Mouse (Mus musculus) hematopoietic stem cell, adult 5-6 weeks (primary cell): ENCODE measurements at regions not wholly inside any gene's neighbourhood (a gene's known extent, or its start where the extent isn't known, plus 50 kb on each side); places are given as distances from the start of the nearest gene placed in this dataset.

Experiments used
- ATAC-seq, 2 experiments: fragments of 125-278 bp in 1 of 2; replicated peaks in 1 of 2; 2 replicates each; pipeline ENCODE4 v1.8.0; 2016 to 2017; ENCODE audit warnings: inconsistent platforms in 2 of 2, mild to moderate bottlenecking in 2 of 2, moderate number of reproducible peaks in 2 of 2, low read depth in 1 of 2, moderate TSS enrichment in 1 of 2; ENCODE audit not compliant: low FRiP score in 2 of 2, poor library complexity in 2 of 2, severe bottlenecking in 2 of 2, insufficient read depth in 1 of 2, low TSS enrichment in 1 of 2

DNA sequence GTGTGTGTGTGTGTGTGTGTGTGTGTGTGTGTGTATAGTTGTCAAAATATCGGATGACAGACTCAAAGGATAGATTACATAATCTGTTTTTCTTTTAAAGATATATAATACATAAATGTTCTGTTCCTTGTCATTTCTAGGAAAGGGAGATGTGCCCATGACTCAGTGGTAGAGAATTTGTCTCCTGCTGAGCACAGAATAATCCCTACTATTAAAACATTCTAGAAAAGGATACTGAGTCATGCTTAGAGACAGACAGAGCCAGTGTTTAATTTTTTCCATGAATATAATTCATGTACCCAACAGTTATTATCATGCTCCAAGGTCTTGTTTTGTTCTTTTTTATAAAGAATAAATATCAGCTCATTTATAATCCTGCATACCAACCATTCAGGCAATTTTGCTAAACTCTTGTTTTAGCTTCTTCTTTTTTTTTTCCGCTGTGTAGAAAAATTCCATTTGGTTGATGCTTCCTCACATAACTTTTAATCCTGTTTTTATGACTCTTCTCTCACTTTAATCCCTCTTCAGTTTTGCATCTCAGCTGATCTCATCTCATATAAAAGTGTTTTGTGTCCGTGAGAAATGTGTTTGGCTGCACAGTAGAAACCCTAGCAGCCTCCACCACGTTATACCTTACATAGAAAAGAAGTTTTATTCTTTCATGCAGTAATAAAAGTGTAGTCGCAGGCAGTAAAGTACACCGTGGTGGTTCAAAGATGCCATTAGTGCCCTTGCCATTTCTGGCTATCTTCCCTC is 762.3 kb downstream of the Nedd1 start:
- no peak for ATAC-seq

DNA sequence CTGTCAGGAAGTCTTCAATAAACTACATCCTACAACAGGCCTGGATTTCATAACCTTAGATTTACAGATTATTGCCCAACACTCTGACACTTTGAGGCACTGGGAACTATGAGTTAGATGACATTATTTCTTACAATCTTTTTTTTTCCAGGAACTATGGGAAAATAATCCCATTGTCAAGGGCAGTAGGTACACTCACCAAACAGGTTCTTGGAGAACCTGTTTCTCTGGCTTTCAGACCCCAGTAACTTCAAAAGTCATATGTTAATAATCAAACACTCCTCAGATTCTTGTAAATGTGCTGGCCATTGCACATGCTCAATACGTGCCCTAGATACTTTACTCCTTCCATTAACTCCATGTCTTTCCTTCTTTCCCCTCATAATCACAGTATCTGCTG is 769.1 kb downstream of the Nedd1 start:
- ATAC-seq, result no peak

DNA sequence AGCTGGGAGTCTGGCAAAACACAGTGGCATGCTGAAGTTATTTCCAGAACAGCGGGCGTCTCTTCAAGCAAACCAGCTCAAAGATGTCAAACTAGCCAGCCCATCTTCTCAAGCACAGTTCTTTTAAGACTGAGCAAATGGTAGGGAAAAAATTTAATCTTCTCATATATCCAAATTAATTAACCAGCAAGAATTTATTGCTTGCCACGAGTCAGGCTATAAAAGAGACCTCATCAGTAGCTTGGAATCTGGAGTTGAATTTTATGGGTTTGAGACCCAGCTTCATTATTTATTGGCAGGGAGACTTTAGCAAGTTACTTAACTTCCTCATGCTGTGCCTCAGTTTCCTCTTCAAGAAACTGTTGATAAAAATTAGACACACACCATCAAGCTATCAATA is 742.5 kb upstream of the Tmpo start:
- ATAC-seq, result no peak

DNA sequence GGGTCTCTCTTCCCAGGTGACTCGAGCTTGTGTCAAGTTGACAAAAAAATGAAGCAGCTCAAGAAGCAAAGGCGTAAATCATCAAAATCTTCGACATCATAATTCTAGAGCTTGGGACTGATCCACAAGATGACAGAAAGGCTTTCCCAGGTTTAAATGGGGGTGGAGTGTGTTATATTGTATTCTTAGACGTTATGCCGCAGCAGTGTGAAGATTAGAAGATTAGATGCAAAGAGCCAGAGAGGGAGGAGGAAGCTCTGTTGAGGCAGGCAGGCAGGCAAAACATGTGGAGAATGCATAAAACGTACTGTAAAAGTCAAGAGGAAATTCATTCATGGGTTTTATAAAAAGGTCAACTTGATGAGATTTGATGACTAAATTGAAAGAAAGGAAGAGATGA is 708.7 kb upstream of the Tmpo start:
- no peak for ATAC-seq

DNA sequence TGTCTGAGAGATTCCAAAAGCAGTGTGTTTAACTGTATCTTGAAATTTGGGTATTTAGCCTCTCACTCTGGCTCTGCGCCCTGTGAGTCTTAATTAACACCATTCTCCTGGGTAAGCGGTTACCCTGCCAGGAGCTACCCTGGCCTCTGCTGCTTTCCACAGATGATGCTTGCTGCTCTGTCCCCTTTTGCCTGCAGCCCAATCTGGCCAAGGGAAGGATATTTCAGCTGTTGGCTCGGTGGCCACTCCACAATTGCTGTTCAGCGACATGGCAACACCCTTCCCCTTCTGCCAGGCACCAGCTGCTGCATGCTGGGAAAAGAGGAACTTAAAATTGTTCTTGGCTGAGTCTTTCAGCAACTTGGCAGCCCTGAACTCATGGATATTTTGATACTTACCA is 707.4 kb upstream of the Tmpo start:
- no peak for ATAC-seq

DNA sequence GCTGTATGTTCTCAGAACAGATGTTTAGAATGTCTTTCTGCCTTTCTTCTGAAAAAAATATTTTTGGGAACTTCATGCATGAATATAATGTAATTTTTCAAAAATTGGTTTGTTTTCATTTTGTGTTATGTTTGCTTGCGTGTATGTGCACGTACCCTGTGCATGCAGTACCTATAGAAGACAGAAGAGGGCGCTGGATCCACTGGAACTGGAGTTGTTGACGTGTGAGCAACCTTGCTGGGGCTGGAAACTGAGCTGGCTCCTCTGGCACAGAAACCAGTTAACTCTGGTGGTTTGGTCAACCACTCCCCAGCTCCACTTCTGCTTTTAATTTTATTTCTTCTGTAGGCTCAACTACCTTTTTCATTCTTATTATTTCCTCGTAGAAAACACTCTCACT is 702.0 kb upstream of the Tmpo start:
- ATAC-seq, result no peak

DNA sequence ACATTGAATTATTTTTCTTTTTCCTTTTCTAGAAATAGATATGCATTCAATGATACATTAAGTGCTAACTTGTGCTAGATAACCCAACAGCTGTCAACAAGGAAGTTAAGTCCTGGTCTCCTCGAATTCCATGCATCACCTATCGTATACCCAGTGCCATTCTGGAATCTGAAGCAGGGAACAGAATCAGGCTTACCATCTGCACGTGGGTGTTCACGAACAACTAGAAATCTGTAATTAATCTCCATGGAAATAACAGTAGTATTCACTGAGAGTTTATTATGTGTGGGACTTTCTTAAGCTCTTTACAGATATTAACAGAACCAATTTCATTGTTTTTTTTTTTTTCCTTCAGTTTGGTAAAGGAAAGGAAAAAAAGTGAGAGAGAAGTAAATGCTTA is 701.4 kb upstream of the Tmpo start:
- no peak for ATAC-seq

DNA sequence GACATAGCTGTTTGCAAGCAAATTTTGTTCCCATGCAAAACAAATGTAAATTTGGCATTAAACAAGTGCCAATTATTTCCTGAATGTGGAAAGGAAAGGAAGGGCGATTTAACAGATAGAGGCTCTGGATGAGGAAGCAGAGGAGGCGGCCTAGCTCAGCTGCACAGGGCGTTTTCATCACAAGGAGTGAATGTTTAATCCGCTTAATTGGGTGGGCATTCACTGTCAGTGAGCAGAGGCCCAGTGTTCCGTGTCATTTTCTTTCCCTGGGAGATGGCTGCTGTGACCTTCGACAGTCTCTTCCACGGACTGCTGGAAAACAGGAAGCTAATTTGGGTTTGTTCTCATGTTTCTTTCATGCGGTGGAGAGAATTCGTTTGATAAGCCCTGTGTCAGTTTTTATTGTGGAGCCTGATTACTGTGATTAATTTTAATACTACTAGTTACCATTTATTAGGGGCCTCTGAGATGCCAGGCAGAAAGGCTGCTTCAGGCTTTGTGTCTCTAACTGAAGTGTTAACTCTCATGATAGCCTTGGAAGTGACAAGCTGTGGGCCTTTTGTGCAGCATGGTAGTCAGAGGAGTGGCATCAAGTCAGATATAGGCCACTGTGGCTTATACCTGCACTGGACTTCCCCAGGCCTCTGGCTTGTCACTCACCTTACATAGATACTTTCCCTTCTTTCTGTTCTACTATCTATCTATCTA is 700.6 kb upstream of the Tmpo start:
- ATAC-seq, result no peak

DNA sequence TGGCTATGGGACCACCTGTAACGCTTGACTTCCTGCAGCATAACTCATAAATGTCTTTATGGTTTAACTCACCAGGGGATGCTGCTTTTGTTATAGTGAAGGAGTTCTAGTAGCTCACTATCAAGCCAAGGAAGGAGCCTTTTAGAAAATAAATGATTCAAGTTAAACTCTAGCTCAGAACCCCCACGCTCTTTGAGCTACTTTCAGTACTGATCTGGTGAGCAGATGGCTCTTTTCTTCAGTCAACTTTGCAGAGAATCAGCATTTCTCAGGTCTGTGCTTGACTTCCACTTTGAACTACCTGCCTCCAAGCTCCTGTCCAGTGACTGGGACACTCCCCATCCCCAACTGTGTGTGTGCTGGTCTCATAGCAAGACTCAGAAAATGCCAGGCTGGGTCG is 694.3 kb upstream of the Tmpo start:
- ATAC-seq, result no peak

DNA sequence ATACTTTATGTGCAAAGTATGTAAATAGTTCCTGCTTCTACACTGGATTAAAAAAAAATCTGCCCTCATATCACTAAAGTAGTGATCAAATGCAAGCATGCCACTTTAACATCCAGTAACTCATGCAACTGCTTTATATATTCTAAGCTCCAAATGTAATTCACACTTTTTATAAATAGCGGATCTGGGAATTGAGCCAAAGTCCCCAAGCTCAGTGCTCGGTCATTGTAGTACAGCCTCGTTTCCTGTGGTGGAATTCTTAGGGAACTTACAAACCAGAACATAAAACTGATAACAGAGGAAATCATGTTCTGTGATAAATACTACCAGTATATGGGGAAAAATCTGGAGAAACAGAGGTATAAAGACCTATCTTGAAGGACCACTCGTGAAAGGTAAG is 690.1 kb upstream of the Tmpo start:
- no peak for ATAC-seq

DNA sequence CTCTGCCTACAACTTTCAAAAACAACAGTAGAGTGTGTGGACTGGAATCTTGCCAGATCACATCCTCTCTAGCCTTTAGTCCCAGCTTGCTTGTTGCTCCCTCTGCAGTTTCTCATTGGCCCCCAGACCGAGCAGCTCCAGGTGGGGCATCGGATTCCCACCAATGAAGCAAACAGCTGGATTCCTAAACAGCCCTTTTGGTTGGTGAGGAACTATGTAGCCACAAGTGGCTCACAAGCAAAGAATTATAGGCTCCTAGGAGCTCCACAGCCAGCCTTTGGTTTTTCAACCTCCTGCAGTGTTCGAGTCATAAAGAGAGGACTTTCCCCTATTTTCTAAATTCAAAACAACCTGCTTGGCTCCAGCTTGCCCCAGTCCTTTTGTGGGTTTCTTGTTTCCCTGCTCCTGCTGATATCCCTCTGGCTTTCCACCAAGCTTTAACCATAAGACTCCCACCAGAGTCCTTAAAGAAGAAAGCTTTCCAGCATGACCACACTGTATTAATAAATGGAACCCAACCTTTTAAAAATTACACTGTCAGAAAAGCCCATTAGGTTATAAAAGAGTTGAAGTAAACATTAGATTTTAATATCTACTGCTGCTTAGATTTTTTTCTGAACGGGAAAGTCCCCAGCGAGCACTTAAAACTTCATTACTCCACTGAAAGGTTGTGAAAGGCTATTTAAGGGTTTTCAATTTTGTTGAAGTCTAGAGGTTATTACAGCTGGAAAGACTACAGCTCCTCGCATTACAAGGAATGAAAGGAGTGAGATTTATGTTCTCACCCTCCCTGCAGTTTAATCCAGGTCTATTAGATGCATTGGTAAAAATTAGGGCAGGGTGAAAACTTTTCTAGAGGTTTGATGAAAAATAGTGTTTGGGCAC is 677.8 kb upstream of the Tmpo start:
- ATAC-seq, result no peak

DNA sequence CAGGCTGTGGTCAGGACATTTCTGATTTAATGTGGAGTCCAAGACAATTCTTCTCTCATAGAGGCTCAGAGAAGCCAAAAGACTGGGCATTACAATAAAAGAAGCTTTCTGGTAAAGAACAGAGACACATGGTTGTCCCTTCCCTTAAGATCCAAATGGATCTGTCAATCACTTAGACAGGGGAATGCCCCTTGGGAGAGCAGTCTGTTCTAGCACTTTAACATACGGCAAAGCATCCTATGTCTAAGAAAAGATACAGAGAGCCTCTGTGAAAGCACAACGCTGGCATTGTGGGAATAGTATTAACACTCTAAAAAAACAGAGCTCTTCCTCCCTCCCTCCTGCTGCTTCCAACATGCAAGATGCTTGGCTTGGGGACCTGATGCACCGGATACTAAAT is 646.0 kb upstream of the Tmpo start:
- ATAC-seq, result no peak

DNA sequence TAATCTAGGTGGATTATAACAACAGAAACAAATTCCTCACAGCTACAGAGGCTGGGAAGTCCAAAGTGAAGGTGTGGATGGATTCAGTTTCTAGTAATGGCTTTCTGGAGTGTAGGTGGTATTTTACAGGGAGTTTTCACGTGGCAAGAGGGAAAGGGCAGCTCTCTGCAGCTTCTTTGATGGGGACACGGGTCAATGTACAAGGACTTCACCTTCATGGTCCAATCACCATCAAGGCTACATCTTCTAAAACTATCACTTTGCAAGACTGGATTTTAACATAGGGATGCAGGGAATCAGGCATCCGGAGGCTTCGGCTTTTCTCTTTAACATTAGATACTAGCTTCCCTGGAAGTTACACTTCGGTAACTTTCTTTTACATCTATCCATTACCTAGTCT is 642.4 kb upstream of the Tmpo start:
- no peak for ATAC-seq

DNA sequence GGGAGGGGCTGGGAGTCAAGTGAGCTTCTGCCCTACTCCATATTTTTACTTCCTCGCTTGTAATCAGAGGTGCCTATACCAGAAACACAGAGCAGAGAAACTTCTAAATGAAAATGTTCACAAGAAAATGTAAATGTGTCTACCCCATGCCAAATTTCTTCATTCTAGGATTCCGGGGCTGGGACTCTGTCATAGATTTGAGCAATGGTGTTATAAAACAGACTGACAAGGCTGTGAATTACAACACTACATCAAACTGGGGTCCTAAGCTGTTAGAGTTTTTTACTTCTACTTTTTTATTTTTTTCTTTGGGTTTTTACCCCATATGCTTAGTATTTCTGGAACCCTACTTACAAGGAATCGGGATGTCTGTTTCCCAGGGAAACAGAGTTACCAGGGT is 623.8 kb upstream of the Tmpo start:
- ATAC-seq, result no peak
